Mouse (Mus musculus) hindbrain, embryonic 12.5 days (tissue): ENCODE measurements around the gene Ndufv1. TPM values are rescaled to one million over a fixed set of nuclear protein-coding genes. Genes with fewer than 3 reads are reported as not detected.
"Not testable (repeated sequence)": the region's sequence is repeated elsewhere in the genome, so short reads cannot be mapped to it uniquely, and the experiment has no call there.

Experiments
- ATAC-seq: fragments of 200-750 bp; cut with Nextera tagmentation; 2 replicates; pipeline ENCODE4 v1.8.0; 2017; ENCODE audit warnings: moderate TSS enrichment; ENCODE audit not compliant: low FRiP score
- H3K27ac ChIP-seq: fragments of 300-500 bp; sonication (generic); 2 replicates; pipeline ENCODE4 v1.5.1; 2016; ENCODE audit warnings: mild to moderate bottlenecking
- H3K27me3 ChIP-seq: fragments of 300-500 bp; sonication (generic); 2 replicates; pipeline ENCODE4 v1.6.1; 2016; ENCODE audit warnings: mild to moderate bottlenecking
- H3K36me3 ChIP-seq: fragments of 300-500 bp; sonication (generic); 2 replicates; pipeline ENCODE4 v1.6.1; 2016; ENCODE audit warnings: mild to moderate bottlenecking
- H3K4me1 ChIP-seq: fragments of 300-500 bp; sonication (generic); 2 replicates; pipeline ENCODE4 v1.6.1; 2016
- H3K4me2 ChIP-seq: fragments of 300-500 bp; sonication (generic); replicated peaks from 2 replicates; pipeline ENCODE4 v1.6.1; 2016; ENCODE audit warnings: mild to moderate bottlenecking
- H3K4me3 ChIP-seq: fragments of 300-500 bp; sonication (generic); 2 replicates; pipeline ENCODE4 v1.5.1; 2016; ENCODE audit warnings: mild to moderate bottlenecking
- H3K9ac ChIP-seq: fragments of 300-500 bp; sonication (generic); 2 replicates; pipeline ENCODE4 v1.6.1; 2016; ENCODE audit warnings: mild to moderate bottlenecking, moderate library complexity
- H3K9me3 ChIP-seq: fragments of 300-500 bp; sonication (generic); replicated peaks from 2 replicates; pipeline ENCODE4 v1.6.1; 2016; ENCODE audit warnings: mild to moderate bottlenecking
- WGBS: fragments of 180-500 bp; shearing (Covaris S2); methylation state at CpG from one replicate; pipeline ENCODE4 v1.1.7; 2016; 5-methylcytosine and 5-hydroxymethylcytosine counted together
- polyA plus RNA-seq: library from polyadenylated mRNA; unstranded; fragments of >200 nt; fragmentation: Nextera tagmentation; extraction: Ambion mirVana; gene quantifications from 2 replicates; pipeline ENCODE4 v1.2.1, GENCODE M21; 2016

Gene Ndufv1
- polyA plus RNA-seq, 1 experiment from 2014 or later = 187 TPM

DNA sequence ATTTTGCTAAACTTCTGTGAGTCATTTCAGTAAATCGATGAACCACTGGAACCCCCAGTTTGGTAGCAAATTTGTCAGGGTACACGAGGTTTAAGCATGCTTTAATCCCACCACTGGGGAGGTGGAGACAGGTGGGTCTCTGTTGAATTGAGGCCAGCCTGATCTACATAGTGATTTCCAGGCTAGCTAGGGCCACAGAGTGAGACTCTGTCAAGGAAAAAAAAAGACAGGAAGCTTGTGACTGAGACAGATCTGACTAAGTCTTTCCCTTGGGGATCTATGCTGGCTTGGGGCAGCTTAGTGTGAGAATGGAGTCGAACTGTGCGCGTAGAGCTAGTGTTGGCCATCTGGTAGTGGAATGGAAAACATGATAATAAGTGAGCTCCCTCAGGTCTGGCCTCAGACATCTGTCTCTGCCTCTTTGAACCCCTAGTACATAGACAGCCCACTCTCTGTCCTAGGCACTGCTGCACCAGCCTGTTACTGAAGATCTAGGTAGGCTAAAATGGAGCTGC is 40.0 kb upstream of the Ndufv1 start:
- no peak for ATAC-seq
- Histone ChIP-seq H3K27ac (no peak overlapping the region), H3K36me3 (no peaks in the 10 kb centered on the region), H3K9me3 (no peaks in the 10 kb centered on the region), H3K4me2 (no peak overlapping the region), H3K4me1 (no peaks in the 10 kb centered on the region), H3K4me3 (no peak overlapping the region), H3K9ac (no peak overlapping the region), H3K27me3 (no peaks in the 10 kb centered on the region)
- 79% methylated on average over 5 of the region's 5 CpGs for WGBS

DNA sequence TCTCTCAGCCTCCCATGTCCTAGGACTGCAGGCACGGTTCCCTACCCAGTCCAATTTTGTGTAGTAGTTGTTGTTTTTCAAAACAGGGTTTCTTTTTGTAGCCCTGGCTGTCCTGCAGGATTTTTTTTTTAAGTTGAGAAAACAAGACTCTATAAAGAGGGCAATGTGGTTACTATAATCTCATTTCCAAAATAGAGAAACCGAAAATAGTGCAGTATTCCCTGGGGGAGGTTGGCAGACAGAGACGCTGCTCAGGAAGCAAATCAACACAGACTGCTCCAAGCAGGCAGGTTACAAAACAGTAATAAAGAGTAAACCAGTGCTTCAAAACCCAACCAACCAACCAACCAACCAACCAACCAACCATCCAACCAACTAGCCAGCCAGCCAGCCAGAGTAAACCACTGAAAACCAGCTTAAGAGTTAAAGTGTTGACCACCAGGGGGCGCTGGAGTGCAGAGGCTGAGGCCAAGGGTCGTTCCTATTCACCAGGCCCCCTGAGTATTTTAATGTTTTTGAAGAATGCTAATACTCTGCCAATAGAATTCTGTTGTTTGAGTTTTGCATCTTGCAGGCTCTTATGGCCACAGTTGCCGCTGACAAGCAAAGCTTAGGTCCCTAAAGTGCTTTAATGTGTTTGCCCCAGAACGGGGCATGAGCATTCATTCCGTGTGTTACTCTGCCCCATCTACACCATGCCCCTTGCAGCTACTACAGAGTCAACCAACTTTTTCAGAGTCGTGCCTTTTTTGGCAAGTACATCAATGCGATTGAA is 39.3 kb upstream of the Ndufv1 start:
- Histone ChIP-seq H3K4me1 (no peaks in the 10 kb centered on the region), H3K4me3 (no peak overlapping the region), H3K27ac (no peak overlapping the region), H3K4me2 (no peak overlapping the region), H3K9ac (no peak overlapping the region), H3K27me3 (no peaks in the 10 kb centered on the region), H3K36me3 (no peaks in the 10 kb centered on the region), H3K9me3 (no peaks in the 10 kb centered on the region)
- WGBS = 51% methylated on average over 10 of the region's 10 CpGs
- no peak for ATAC-seq

DNA sequence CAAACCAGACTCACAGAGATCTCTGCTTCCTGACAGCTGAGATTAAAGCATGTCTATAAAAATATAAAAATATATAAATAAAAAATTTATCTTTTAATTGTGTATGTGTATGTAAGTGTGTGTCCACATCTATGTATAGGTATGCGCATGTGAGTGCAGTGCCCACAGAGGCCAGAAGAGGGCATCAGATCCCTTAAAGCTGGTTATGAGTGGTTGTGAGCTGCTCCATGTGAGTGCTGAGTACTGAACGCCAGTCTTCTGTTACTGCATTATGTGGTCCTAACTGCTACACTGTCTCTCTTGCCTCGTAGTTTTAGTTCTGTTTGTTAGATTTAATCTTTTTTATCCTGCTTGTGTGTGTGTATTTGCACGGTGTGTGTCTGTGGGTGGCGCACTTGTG is 38.4 kb upstream of the Ndufv1 start:
- Histone ChIP-seq H3K27ac (no peak overlapping the region), H3K4me1 (no peaks in the 10 kb centered on the region), H3K9me3 (no peaks in the 10 kb centered on the region), H3K27me3 (no peaks in the 10 kb centered on the region), H3K4me2 (no peak overlapping the region), H3K9ac (no peak overlapping the region), H3K36me3 (no peaks in the 10 kb centered on the region), H3K4me3 (no peak overlapping the region)
- WGBS = 96% methylated on average over 5 of the region's 5 CpGs
- ATAC-seq = no peak

DNA sequence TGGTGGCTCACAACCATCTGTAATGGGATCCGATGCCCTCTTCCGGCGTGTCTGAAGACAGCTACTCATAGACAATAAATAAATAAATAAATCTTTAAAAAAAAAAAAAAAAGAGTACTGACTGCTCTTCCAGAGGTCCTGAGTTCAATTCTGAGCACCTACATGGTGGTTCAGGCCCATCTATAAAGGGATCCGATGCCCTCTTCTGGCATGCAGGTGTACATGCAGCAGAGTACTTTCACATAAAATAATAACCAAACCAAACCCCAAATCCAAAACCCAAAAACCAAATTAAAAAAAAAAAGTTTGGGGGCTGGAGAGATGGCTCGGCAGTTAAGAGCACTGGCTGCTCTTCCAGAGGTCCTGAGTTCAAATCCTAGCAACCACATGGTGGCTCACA is 36.5 kb upstream of the Ndufv1 start:
- H3K9ac ChIP-seq, ATAC-seq, H3K27ac ChIP-seq, H3K4me2 ChIP-seq, H3K36me3 ChIP-seq, H3K9me3 ChIP-seq, H3K27me3 ChIP-seq, H3K4me1 ChIP-seq, H3K4me3 ChIP-seq: not testable (repeated sequence)
- WGBS = 82% methylated on average over 5 of the region's 5 CpGs

DNA sequence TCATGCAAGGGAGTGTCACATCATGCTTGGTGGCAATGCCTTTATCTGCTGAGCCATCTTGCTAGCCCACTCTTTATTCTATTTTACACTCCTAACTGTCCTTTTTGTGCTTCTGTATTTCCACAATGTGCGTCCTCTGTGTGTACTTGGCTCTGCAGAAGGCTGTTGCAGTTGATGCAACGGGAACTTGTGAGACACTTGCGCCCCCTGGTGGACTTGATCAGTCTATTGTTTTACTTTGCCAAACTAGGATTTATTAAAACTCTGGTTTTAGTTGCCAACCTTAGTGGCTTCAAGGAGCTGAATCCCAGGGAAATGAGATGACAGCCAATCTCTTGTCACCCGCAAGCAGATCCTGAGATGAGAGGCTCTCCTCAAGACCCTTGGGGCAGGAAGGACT is 35.3 kb upstream of the Ndufv1 start:
- Histone ChIP-seq H3K9me3 (no peaks in the 10 kb centered on the region), H3K27ac (no peak overlapping the region), H3K36me3 (no peaks in the 10 kb centered on the region), H3K9ac (no peak overlapping the region), H3K4me1 (no peaks in the 10 kb centered on the region), H3K4me3 (no peak overlapping the region), H3K27me3 (no peaks in the 10 kb centered on the region; the same call in 1 of the 2 replicates), H3K4me2 (no peak overlapping the region)
- WGBS = 16% methylated on average over 4 of the region's 4 CpGs
- no peak for ATAC-seq

DNA sequence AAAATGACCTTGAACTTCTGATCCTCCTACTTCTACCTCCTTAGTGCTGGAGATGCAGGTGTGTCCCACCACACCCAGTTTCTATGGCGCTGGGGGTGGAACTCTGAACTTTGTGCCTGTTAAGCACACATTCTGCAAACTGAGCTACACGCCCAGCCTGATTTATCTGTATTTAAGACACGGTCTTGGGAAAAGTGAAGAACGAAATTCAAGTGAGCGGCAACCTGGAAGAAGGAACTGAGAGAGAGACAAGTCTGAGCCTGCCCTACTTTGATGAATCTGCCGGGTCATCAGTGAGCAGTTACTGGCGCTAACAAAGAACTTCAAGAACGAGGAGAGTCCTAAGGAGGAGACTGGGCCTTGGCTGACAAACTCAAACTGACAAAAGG is 34.3 kb upstream of the Ndufv1 start:
- Histone ChIP-seq H3K4me3 (no peak overlapping the region), H3K27me3 (no peaks in the 10 kb centered on the region; the same call in 1 of the 2 replicates), H3K27ac (no peak overlapping the region), H3K36me3 (no peaks in the 10 kb centered on the region), H3K9me3 (no peaks in the 10 kb centered on the region), H3K9ac (no peak overlapping the region), H3K4me2 (no peak overlapping the region), H3K4me1 (no peaks in the 10 kb centered on the region)
- ATAC-seq = no peak
- 87% methylated on average over 8 of the region's 8 CpGs for WGBS

DNA sequence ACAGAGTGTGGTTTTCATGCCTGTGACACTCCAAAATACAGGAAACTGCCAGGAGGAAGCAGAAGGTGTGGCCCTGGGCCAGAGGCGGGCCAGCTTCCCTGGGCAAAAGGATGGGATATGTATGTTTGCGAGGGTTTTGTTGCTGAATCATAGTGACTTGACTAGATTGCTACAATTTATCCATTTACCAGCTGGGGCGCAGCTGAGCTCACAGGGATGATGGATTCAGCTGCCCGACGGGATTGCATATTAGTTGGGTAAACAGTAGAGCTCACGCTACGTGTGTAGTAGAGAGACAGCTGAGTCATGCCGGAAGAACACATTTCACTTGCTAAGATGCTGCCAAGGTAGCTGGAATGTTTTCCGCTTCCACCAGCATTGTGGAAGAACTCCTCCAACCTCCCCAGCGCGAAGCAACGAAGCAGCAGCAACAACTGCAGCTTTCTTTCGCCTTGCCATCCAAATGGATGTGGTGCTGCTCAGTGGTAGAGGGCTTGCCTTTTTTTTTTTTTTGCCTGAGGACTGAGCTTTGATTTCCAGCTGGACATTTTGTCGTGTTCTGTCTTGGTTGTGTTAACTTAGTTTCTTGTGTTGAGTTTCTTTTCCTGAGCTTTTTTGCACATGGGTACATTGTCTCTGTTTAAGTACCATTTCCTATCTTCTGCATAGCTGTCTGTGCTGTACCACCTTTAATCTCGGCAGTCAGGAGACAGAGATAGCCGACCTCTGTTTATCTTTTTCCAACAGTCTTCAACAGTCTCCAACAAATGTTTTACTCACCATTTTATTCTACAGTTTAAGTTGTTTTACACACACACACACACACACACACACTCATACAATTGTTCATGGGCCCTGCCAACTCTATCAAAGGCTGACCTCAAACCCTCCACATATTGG is 33.6 kb upstream of the Ndufv1 start, which contains the start of gene Gstp2:
Gene Gstp2 (minus strand): TSS at position 58 of the 900 bp plus-strand sequence.
- WGBS = 58% methylated on average over 16 of the region's 16 CpGs
- no peaks in the 10 kb centered on the region for H3K4me1 ChIP-seq
- no peak for ATAC-seq
- no peak within 1 kb of the TSS for H3K9ac ChIP-seq
- no peaks in the 10 kb centered on the region; the same call in 1 of the 2 replicates for H3K27me3 ChIP-seq
- no peaks in the 10 kb centered on the region for H3K36me3 ChIP-seq
- H3K9me3 ChIP-seq = no peaks in the 10 kb centered on the region
- no peak within 1 kb of the TSS for H3K4me3 ChIP-seq
- peak within 1 kb of the TSS; percentile 17; the same call in 1 of the 2 replicates for H3K4me2 ChIP-seq
- H3K27ac ChIP-seq = no peak within 1 kb of the TSS

DNA sequence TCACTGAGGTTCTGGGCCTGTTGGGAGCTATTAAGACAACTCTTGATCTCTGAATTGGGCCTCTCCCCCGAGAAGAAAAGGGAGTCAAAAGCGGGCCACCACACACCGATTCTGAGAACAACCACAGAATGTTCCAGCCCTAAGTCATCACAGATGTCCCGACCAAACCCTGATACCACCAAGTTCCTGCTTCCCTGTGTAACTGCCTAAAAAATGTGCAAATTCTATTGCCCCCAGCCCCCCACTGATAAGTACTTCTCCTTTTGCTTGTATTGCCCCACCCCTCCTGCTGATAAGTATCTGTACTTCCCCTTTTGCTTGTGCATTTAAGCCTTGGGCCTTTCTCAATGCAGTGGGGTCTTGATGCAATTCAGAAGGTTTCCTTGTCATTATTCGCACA is 31.5 kb upstream of the Ndufv1 start:
- H3K36me3 ChIP-seq, H3K27ac ChIP-seq, H3K4me1 ChIP-seq, H3K9ac ChIP-seq, H3K27me3 ChIP-seq, ATAC-seq, H3K9me3 ChIP-seq, H3K4me2 ChIP-seq, H3K4me3 ChIP-seq: not testable (repeated sequence)
- WGBS = 92% methylated on average over 5 of the region's 5 CpGs

DNA sequence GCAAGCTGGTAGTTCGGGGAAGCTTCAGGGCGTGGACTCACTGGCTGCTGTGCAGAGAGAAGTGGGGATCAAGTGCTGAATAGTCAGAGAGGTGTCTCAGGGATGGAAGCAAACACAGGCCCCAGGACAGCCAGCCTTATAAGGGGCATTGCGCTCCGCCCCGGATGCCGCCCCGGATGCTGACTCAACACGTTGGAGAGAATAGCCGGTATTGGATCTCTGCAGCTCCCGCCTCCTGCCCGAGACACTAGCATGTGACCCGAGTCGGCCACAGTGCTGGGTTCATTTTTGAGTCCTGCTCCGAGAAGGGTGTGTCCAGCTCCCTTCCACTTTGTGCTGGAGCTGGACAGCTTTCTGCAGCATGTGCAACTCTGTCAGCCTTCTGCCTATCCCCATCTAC is 29.5 kb upstream of the Ndufv1 start:
- Histone ChIP-seq H3K27ac (no peak overlapping the region), H3K9ac (no peak overlapping the region), H3K4me2 (no peak overlapping the region), H3K27me3 (no peaks in the 10 kb centered on the region; the same call in 1 of the 2 replicates), H3K4me3 (no peak overlapping the region), H3K9me3 (no peaks in the 10 kb centered on the region), H3K36me3 (no peaks in the 10 kb centered on the region), H3K4me1 (peaks cover 11% of the 10 kb centered on the region)
- ATAC-seq = no peak
- 71% methylated on average over 14 of the region's 14 CpGs for WGBS

DNA sequence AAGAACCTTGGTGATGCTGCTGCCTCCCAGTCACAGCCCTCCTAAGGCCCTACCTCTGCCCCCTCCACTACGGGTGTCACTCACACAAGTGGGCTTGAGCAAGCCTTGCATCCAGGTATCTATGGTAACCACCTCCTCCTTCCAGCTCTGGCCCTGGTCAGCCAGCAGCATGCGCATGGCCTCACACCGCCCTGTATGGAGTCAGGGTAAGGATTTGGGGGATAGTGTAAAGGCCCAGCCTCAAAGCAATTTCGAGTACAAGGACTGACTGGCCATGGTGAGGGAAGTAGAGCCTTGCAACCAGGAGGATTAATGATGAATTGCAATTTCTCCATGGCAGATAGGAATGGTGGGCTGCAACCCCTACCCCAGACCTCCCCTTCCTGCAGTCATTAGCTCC is 28.9 kb upstream of the Ndufv1 start:
- not testable (repeated sequence) for H3K36me3 ChIP-seq, H3K9ac ChIP-seq, H3K27me3 ChIP-seq, H3K9me3 ChIP-seq, H3K4me2 ChIP-seq, H3K27ac ChIP-seq, H3K4me3 ChIP-seq, ATAC-seq
- WGBS = 85% methylated on average over 3 of the region's 4 CpGs
- peaks cover 14% of the 10 kb centered on the region for H3K4me1 ChIP-seq

DNA sequence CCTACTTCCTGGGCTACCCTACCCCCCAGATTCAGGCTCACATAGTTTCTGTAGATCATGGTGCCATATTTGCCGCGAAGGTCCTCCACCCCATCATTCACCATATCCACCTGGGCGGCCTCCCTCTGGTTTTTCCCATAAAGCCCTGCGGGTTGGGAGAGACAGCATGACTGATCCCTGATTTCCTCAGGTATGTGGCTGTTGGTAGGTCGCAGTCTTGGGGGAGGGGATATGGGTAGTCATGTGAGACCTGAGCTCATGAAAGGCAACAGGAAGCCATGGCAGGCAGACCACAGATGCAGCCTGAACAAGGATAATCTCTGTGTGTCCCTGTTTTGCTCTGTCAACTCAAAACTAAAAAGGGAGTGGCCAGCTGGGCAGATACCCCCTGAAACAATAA is 28.3 kb upstream of the Ndufv1 start:
- not testable (repeated sequence) for H3K4me2 ChIP-seq, H3K4me3 ChIP-seq, H3K27ac ChIP-seq, H3K27me3 ChIP-seq, H3K9me3 ChIP-seq, H3K9ac ChIP-seq, ATAC-seq, H3K36me3 ChIP-seq
- 86% methylated on average over 5 of the region's 5 CpGs for WGBS
- peaks cover 17% of the 10 kb centered on the region for H3K4me1 ChIP-seq

DNA sequence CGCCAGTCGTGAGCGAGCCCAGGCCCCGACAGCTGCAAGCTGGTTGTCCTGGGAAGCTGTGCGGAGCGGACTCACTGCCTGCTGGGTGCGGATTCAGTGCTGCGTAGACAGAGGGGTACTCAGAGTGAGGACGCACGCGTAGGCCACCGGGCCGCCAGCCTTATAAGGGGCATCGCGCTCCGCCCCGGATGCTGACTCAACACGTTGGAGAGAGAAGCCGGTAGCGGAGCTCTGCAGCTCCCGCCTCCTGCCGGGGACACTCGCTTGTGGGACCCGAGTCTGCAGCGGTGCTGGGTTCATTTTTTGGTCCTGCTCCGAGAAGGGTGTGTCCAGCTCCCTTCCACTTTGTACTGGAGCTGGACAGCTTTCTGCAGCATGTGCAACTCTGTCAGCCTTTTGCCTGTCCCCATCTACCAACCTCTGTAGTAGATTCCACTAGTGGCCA is 25.2 kb upstream of the Ndufv1 start, which contains the start of gene Gstp1:
Gene Gstp1 (minus strand): TSS at position 198 of the 445 bp plus-strand sequence.
- peak; percentile 81 for ATAC-seq
- Histone ChIP-seq H3K9me3 (no peaks in the 10 kb centered on the region), H3K9ac (peak within 1 kb of the TSS; percentile 73), H3K4me1 (peaks cover 17% of the 10 kb centered on the region), H3K27ac (0 out of 2 replicates have a peak within 1 kb of the TSS, but pooled peaks have one; percentile 49), H3K4me3 (peak within 1 kb of the TSS; percentile 57), H3K4me2 (peak within 1 kb of the TSS; percentile 69), H3K27me3 (no peaks in the 10 kb centered on the region), H3K36me3 (no peaks in the 10 kb centered on the region)
- whole genome bisulfite sequencing = under 1% methylated on average over 26 of the region's 26 CpGs
